Mouse (Mus musculus) heart, embryonic 14.5 days (tissue): ENCODE measurements around the gene Omt2b. TPM values are rescaled to one million over a fixed set of nuclear protein-coding genes. Genes with fewer than 3 reads are reported as not detected.

Experiments used
- ATAC-seq: fragments of 200-750 bp; cut with Nextera tagmentation; 2 replicates; pipeline ENCODE4 v1.8.0; 2017; ENCODE audit warnings: low read depth, moderate TSS enrichment; ENCODE audit not compliant: insufficient number of reproducible peaks, insufficient read depth, low FRiP score
- H3K27ac ChIP-seq, 2 experiments: fragments of 200-500 bp in 1 of 2; fragments of 300-500 bp in 1 of 2; sonication (generic) in 1 of 2; replicated peaks in 1 of 2; 2 replicates each; pipeline ENCODE4 v1.5.1; 2012 to 2014; ENCODE audit warnings: low read depth in 2 of 2, low read length in 2 of 2, control low read depth in 1 of 2, mild to moderate bottlenecking in 1 of 2, mixed read lengths in 1 of 2; ENCODE audit not compliant: control insufficient read depth in 1 of 2, insufficient read depth in 1 of 2
- H3K27me3 ChIP-seq: fragments of 300-500 bp; sonication (generic); 2 replicates; pipeline ENCODE4 v1.6.1; 2014; ENCODE audit warnings: mild to moderate bottlenecking, low read length, control low read depth; ENCODE audit not compliant: control insufficient read depth, insufficient read depth
- H3K36me3 ChIP-seq: fragments of 300-500 bp; sonication (generic); 2 replicates; pipeline ENCODE4 v1.6.1; 2014; ENCODE audit warnings: mild to moderate bottlenecking, control low read depth, low read length, mixed read lengths; ENCODE audit not compliant: control insufficient read depth, insufficient read depth
- H3K4me1 ChIP-seq, 2 experiments: fragments of 200-500 bp in 1 of 2; fragments of 300-500 bp in 1 of 2; sonication (generic) in 1 of 2; 2 replicates each; pipeline ENCODE4 v1.6.1; 2012 to 2014; ENCODE audit warnings: low read length in 2 of 2, control low read depth in 1 of 2, mixed read lengths in 1 of 2; ENCODE audit not compliant: control insufficient read depth in 2 of 2, insufficient read depth in 2 of 2
- H3K4me2 ChIP-seq: fragments of 300-500 bp; sonication (generic); 2 replicates; pipeline ENCODE4 v1.6.1; 2014; ENCODE audit warnings: mild to moderate bottlenecking, low read length
- H3K4me3 ChIP-seq, 2 experiments: fragments of 200-500 bp in 1 of 2; fragments of 300-500 bp in 1 of 2; sonication (generic) in 1 of 2; 2 replicates each; pipeline ENCODE4 v1.5.1; 2012 to 2014; ENCODE audit warnings: low read length in 2 of 2, mild to moderate bottlenecking in 2 of 2, control low read depth in 1 of 2, low read depth in 1 of 2, moderate library complexity in 1 of 2; ENCODE audit not compliant: control insufficient read depth in 1 of 2, insufficient read depth in 1 of 2
- H3K9ac ChIP-seq: fragments of 300-500 bp; sonication (generic); 2 replicates; pipeline ENCODE4 v1.6.1; 2014; ENCODE audit warnings: mild to moderate bottlenecking, low read length
- H3K9me3 ChIP-seq: fragments of 300-500 bp; sonication (generic); 2 replicates; pipeline ENCODE4 v1.6.1; 2016; ENCODE audit warnings: low read length, control low read depth; ENCODE audit not compliant: control insufficient read depth
- WGBS: fragments of 180-500 bp; shearing (Covaris S2); extraction: QIAGEN DNeasy Blood & Tissue Kit; methylation state at CpG from one replicate; pipeline ENCODE4 v1.1.7; 2014; 5-methylcytosine and 5-hydroxymethylcytosine counted together
- polyA plus RNA-seq: library from polyadenylated mRNA; unstranded; fragments of >200 nt; fragmentation: Nextera tagmentation; extraction: Ambion mirVana; gene quantifications from 2 replicates; pipeline ENCODE4 v1.2.1, GENCODE M21; 2014

Omt2b gene
- polyA plus RNA-seq, 1 experiment from 2014 or later: not detected

DNA sequence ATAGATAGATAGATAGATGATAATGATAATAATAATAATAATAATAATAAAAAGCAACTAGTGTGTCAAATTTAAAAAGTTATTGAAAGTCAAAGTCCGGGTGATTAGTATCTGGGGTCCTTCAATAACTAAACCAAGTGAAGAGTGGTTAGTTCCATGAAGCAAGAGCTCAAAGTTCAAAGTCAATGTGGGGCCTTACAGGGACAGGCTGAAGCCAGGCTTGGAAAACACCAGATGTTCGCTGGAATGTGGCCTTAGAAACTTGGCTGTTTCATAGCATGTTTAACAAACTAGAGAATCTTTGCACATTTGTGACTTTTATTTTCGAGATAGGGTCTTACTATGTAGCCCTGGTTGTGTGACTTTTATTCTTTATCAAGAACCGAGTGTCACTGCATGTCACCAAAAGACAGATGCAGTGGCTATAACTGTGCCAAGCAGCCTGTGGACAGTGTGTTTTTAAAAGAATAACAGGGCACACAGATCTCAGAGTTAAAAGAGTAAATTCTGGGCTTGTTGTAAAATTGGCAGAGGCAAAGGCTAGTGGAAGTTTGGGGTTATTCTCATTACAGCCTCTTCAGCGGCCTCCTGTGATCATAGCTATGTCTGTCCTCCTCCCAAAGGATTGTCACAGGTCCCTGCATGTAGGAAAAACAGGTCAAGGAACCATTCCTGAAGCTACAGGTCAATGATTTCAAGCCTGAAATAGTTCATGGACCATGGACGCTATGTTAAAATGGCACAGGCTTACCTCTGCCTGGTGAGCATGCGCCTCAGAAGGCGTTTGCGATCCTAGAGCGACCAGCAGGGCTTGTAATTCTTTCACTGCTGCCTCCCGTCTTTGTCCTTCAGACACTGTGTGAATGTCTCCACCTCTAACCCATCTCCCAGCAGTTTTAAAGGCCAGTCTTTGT lies 27.5 kb downstream of the Omt2b start:
- Histone ChIP-seq H3K36me3 (no peaks in the 10 kb centered on the region), H3K27ac (no peak overlapping the region), H3K4me2 (no peak overlapping the region), H3K4me3 (no peak overlapping the region), H3K4me1 (no peaks in the 10 kb centered on the region), H3K9ac (no peak overlapping the region), H3K27me3 (no peaks in the 10 kb centered on the region), H3K9me3 (no peaks in the 10 kb centered on the region)
- ATAC-seq: no peak
- 68% methylated on average over 11 of the region's 11 CpGs for WGBS

DNA sequence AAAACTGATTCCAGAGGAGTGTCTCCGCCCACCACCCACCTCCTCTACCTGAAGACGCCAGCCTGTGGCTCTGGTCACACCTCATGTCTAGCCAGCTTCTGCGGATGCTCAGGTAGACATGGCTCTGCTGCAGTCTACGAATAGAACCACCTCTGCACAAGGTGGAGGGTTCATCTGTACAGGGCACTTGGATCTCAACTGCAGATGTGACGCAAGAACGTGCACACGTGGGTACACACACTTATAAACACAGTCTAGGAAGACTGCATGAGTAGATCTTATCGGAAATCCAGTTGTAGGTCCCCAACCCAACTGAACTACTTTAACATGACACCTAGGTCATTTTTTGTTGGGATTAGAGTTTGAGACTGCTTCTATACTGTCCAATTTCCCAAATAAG lies 28.2 kb downstream of the Omt2b start, which contains the start of gene Gsta2:
Gene Gsta2 (minus strand): TSS at position 178 of the 400 bp plus-strand sequence.
- Histone ChIP-seq H3K36me3 (no peaks in the 10 kb centered on the region), H3K9me3 (no peaks in the 10 kb centered on the region), H3K9ac (no peak within 1 kb of the TSS), H3K27me3 (no peaks in the 10 kb centered on the region), H3K27ac (no peak within 1 kb of the TSS), H3K4me2 (no peak within 1 kb of the TSS), H3K4me3 (no peak within 1 kb of the TSS), H3K4me1 (no peaks in the 10 kb centered on the region)
- no peak for ATAC-seq
- 81% methylated on average over 8 of the region's 8 CpGs for WGBS

- Histone ChIP-seq H3K4me3 (no peak overlapping the region), H3K9me3 (no peaks in the 10 kb centered on the region), H3K4me1 (no peaks in the 10 kb centered on the region), H3K27ac (no peak overlapping the region), H3K9ac (no peak overlapping the region), H3K4me2 (no peak overlapping the region), H3K36me3 (no peaks in the 10 kb centered on the region), H3K27me3 (no peaks in the 10 kb centered on the region)
- 12% methylated on average over 9 of the region's 9 CpGs for WGBS
- ATAC-seq: no peak
Observed at GRCm38 (mm10) chr9:78358053-78358452, 30.7 kb downstream of the Omt2b start.

GRCm38 (mm10) chr9:78359750-78360483 lies 32.5 kb downstream of the Omt2b start:
- Histone ChIP-seq H3K4me1 (no peaks in the 10 kb centered on the region), H3K9ac (no peak overlapping the region), H3K4me3 (no peak overlapping the region), H3K4me2 (no peak overlapping the region), H3K27me3 (no peaks in the 10 kb centered on the region), H3K9me3 (no peaks in the 10 kb centered on the region), H3K36me3 (no peaks in the 10 kb centered on the region), H3K27ac (no peak overlapping the region)
- ATAC-seq: no peak
- 82% methylated on average over 6 of the region's 6 CpGs for WGBS

DNA sequence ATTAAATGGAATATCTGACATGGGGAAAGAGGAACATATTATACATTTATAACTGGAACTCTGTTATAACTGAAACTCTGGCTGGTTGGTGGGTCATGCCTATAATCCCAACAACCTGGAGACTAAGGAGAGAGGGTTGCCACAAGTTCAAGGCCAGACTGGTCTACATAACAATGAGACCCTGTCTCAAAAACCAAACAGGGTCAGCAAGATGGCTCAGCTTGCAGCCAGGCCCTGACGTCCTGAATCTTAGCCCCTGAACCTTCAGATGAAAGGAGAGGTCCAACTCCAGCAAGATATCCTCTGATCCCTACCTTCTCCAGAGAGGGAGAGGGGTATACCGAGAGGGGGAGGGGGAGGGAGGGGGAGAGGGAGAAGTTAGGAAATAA lies 33.1 kb downstream of the Omt2b start:
- Histone ChIP-seq H3K27me3 (no peaks in the 10 kb centered on the region), H3K4me3 (no peak overlapping the region), H3K36me3 (no peaks in the 10 kb centered on the region), H3K4me1 (no peaks in the 10 kb centered on the region), H3K9me3 (no peaks in the 10 kb centered on the region), H3K4me2 (no peak overlapping the region), H3K9ac (no peak overlapping the region), H3K27ac (no peak overlapping the region)
- 51% methylated on average over 2 of the region's 2 CpGs for WGBS
- ATAC-seq: no peak

- Histone ChIP-seq H3K27me3 (no peaks in the 10 kb centered on the region), H3K4me1 (no peaks in the 10 kb centered on the region), H3K36me3 (no peaks in the 10 kb centered on the region), H3K27ac (no peak overlapping the region), H3K4me3 (no peak overlapping the region), H3K4me2 (no peak overlapping the region), H3K9ac (no peak overlapping the region), H3K9me3 (no peaks in the 10 kb centered on the region)
- ATAC-seq: no peak
- 60% methylated on average over 6 of the region's 6 CpGs for WGBS
Observed at GRCm38 (mm10) chr9:78363374-78363773, 36.0 kb downstream of the Omt2b start.

GRCm38 (mm10) chr9:78364701-78365100 lies 37.3 kb downstream of the Omt2b start:
- no peak overlapping the region for H3K4me2 ChIP-seq
- ATAC-seq: no peak
- no peaks in the 10 kb centered on the region for H3K36me3 ChIP-seq
- H3K27ac ChIP-seq: no peak overlapping the region
- H3K4me1 ChIP-seq: no peaks in the 10 kb centered on the region
- WGBS: 87% methylated on average over 6 of the region's 6 CpGs
- H3K27me3 ChIP-seq: no peaks in the 10 kb centered on the region
- no peaks in the 10 kb centered on the region for H3K9me3 ChIP-seq
- no peak overlapping the region for H3K9ac ChIP-seq
- no peak overlapping the region for H3K4me3 ChIP-seq
